Mouse (Mus musculus) liver, embryonic 14.5 days (tissue): ENCODE results near the gene Tead2. TPM values are rescaled to one million over a fixed set of nuclear protein-coding genes. Genes with fewer than 3 reads are reported as not detected.

Experiments
- ATAC-seq: fragments of 200-750 bp; cut with Nextera tagmentation; 2 replicates; pipeline ENCODE4 v1.8.0; 2017; ENCODE audit warnings: moderate number of reproducible peaks, mild to moderate bottlenecking, moderate library complexity; ENCODE audit not compliant: insufficient read depth
- DNase-seq, 3 experiments: peaks; one replicate each; pipeline ENCODE4 v3.0.0-alpha.2; 2012 to 2013; ENCODE audit warnings: low read depth in 3 of 3, low spot score in 3 of 3
- H3K27ac ChIP-seq: fragments of 300-500 bp; sonication (generic); 2 replicates; pipeline ENCODE4 v1.5.1; 2014; ENCODE audit warnings: moderate library complexity, mild to moderate bottlenecking, control low read depth, inconsistent platforms
- H3K27me3 ChIP-seq: fragments of 300-500 bp; sonication (generic); 2 replicates; pipeline ENCODE4 v1.6.1; 2014; ENCODE audit warnings: mild to moderate bottlenecking, low read length, moderate library complexity; ENCODE audit not compliant: control insufficient read depth, insufficient read depth
- H3K36me3 ChIP-seq: fragments of 300-500 bp; sonication (generic); replicated peaks from 2 replicates; pipeline ENCODE4 v1.6.1; 2014; ENCODE audit warnings: low read depth; ENCODE audit not compliant: control insufficient read depth, insufficient read depth
- H3K4me1 ChIP-seq, 2 experiments: fragments of 200-500 bp in 1 of 2; fragments of 300-500 bp in 1 of 2; sonication (generic) in 1 of 2; replicated peaks; 2 replicates each; pipeline ENCODE4 v1.6.1; 2012 to 2014; ENCODE audit warnings: antibody characterized with exemption in 1 of 2, inconsistent platforms in 1 of 2, low read length in 1 of 2; ENCODE audit not compliant: control insufficient read depth in 2 of 2, insufficient read depth in 2 of 2
- H3K4me2 ChIP-seq: fragments of 300-500 bp; sonication (generic); 2 replicates; pipeline ENCODE4 v1.6.1; 2014; ENCODE audit warnings: low read depth, mild to moderate bottlenecking, control low read depth, moderate library complexity
- H3K4me3 ChIP-seq, 2 experiments: fragments of 200-500 bp in 1 of 2; fragments of 300-500 bp in 1 of 2; sonication (generic) in 1 of 2; 2 replicates each; pipeline ENCODE4 v1.5.1; 2012 to 2014; ENCODE audit warnings: low read depth in 2 of 2, low read length in 2 of 2, mild to moderate bottlenecking in 2 of 2, control low read depth in 1 of 2, inconsistent platforms in 1 of 2, moderate library complexity in 1 of 2; ENCODE audit not compliant: insufficient read depth in 1 of 2
- H3K9ac ChIP-seq: fragments of 300-500 bp; sonication (generic); replicated peaks from 2 replicates; pipeline ENCODE4 v1.6.1; 2014; ENCODE audit warnings: mild to moderate bottlenecking, control low read depth, moderate library complexity
- H3K9me3 ChIP-seq: fragments of 300-500 bp; sonication (generic); 2 replicates; pipeline ENCODE4 v1.6.1; 2016; ENCODE audit warnings: low read length, mixed read lengths; ENCODE audit not compliant: control insufficient read depth
- CTCF ChIP-seq: IDR thresholded peaks from 2 replicates; pipeline ENCODE4 v1.5.1; 2016; ENCODE audit warnings: antibody characterized with exemption, low read depth, control low read depth
- EP300 ChIP-seq: IDR thresholded peaks from 2 replicates; pipeline ENCODE4 v1.6.1; 2016; ENCODE audit warnings: antibody characterized with exemption, low read depth
- WGBS: fragments of 180-500 bp; shearing (Covaris S2); extraction: QIAGEN DNeasy Blood & Tissue Kit; methylation state at CpG from one replicate; pipeline ENCODE4 v1.1.7; 2014; ENCODE audit not compliant: insufficient replicate concordance; 5-methylcytosine and 5-hydroxymethylcytosine counted together
- polyA plus RNA-seq, 2 experiments: library from polyadenylated mRNA; depleted of rRNA in 1 of 2; stranded (reverse) in 1 of 2; unstranded in 1 of 2; fragments of >200 nt; fragmentation: Nextera tagmentation in 1 of 2; extraction: Ambion mirVana in 1 of 2; gene quantifications; 2 replicates each; pipeline versions ENCODE4 v1.2.1 to v1.2.3; 2012 to 2014

Gene Tead2
- polyA plus RNA-seq, 2 experiments: 4.1 to 10.0 TPM

- no peak overlapping the region for H3K4me2 ChIP-seq
- no peak overlapping the region for H3K27ac ChIP-seq
- H3K4me1 ChIP-seq: no peaks in the 10 kb centered on the region
- H3K4me3 ChIP-seq: no peak overlapping the region
- TF ChIP-seq EP300 (no peak), CTCF (no peak)
- H3K9ac ChIP-seq: no peak overlapping the region
- 74% methylated on average over 5 of the region's 5 CpGs for WGBS
- no peaks in the 10 kb centered on the region for H3K36me3 ChIP-seq
- no peak for DNase-seq
- no peak for ATAC-seq
- H3K27me3 ChIP-seq: no peaks in the 10 kb centered on the region
- H3K9me3 ChIP-seq: no peaks in the 10 kb centered on the region
Measured at GRCm38 (mm10) chr7:45226421-45226820, 10.9 kb downstream of the Tead2 start.

- no peak for TF ChIP-seq EP300
- TF ChIP-seq CTCF: no peak
- Histone ChIP-seq H3K27me3 (no peaks in the 10 kb centered on the region), H3K4me2 (no peak overlapping the region), H3K4me1 (peaks cover 0 to 5% of the 10 kb centered on the region in 2 experiments; a peak in 1 of 4 replicates), H3K9ac (no peak overlapping the region), H3K27ac (no peak overlapping the region), H3K4me3 (no peak overlapping the region), H3K9me3 (no peaks in the 10 kb centered on the region), H3K36me3 (no peaks in the 10 kb centered on the region)
- ATAC-seq (no peak), DNase-seq (no peak)
- WGBS: 79% methylated on average over 18 of the region's 18 CpGs
Measured at GRCm38 (mm10) chr7:45228548-45228947, 13.0 kb downstream of the Tead2 start.

GRCm38 (mm10) chr7:45229046-45229445, 13.5 kb downstream of the Tead2 start:
- H3K4me2 ChIP-seq: no peak overlapping the region
- no peak for ATAC-seq
- no peaks in the 10 kb centered on the region for H3K9me3 ChIP-seq
- H3K27ac ChIP-seq: no peak overlapping the region
- H3K4me3 ChIP-seq: no peak overlapping the region
- H3K9ac ChIP-seq: no peak overlapping the region
- 64% methylated on average over 8 of the region's 8 CpGs for WGBS
- TF ChIP-seq CTCF (no peak), EP300 (no peak)
- no peaks in the 10 kb centered on the region for H3K27me3 ChIP-seq
- no peaks in the 10 kb centered on the region for H3K36me3 ChIP-seq
- no peak for DNase-seq
- H3K4me1 ChIP-seq: peaks cover 0 to 9% of the 10 kb centered on the region in 2 experiments; a peak in 1 of 4 replicates

GRCm38 (mm10) chr7:45229459-45230203, 14.1 kb downstream of the Tead2 start:
- Histone ChIP-seq H3K36me3 (no peaks in the 10 kb centered on the region), H3K9me3 (no peaks in the 10 kb centered on the region), H3K4me3 (no peak overlapping the region), H3K4me2 (no peak overlapping the region), H3K27me3 (no peaks in the 10 kb centered on the region), H3K27ac (no peak overlapping the region), H3K4me1 (peaks cover 0 to 11% of the 10 kb centered on the region in 2 experiments; a peak in 1 of 4 replicates), H3K9ac (no peak overlapping the region)
- 59% methylated on average over 7 of the region's 7 CpGs for WGBS
- no peak for ATAC-seq
- TF ChIP-seq CTCF: no peak
- no peak for DNase-seq

GRCm38 (mm10) chr7:45231192-45231591, 15.6 kb downstream of the Tead2 start:
- Histone ChIP-seq H3K27ac (no peak overlapping the region), H3K4me1 (peaks cover 0 to 14% of the 10 kb centered on the region in 2 experiments; a peak in 2 of 4 replicates), H3K9me3 (no peaks in the 10 kb centered on the region), H3K9ac (no peak overlapping the region), H3K27me3 (no peaks in the 10 kb centered on the region), H3K4me2 (no peak overlapping the region), H3K4me3 (no peak overlapping the region), H3K36me3 (no peaks in the 10 kb centered on the region)
- 55% methylated on average over 12 of the region's 12 CpGs for WGBS
- no peak for DNase-seq
- ATAC-seq: no peak
- no peak for TF ChIP-seq EP300
- TF ChIP-seq CTCF: no peak
